Mouse (Mus musculus) stomach, postnatal 0 days (tissue): ENCODE data around the gene Ipp.

Source experiments
- CTCF ChIP-seq: IDR thresholded peaks from 2 replicates; pipeline ENCODE4 v1.5.1; 2016; ENCODE audit warnings: antibody characterized with exemption, low read depth, mild to moderate bottlenecking, moderate library complexity
- EP300 ChIP-seq: optimal IDR thresholded peaks from 2 replicates; pipeline ENCODE3; 2016; ENCODE audit warnings: antibody characterized with exemption

DNA sequence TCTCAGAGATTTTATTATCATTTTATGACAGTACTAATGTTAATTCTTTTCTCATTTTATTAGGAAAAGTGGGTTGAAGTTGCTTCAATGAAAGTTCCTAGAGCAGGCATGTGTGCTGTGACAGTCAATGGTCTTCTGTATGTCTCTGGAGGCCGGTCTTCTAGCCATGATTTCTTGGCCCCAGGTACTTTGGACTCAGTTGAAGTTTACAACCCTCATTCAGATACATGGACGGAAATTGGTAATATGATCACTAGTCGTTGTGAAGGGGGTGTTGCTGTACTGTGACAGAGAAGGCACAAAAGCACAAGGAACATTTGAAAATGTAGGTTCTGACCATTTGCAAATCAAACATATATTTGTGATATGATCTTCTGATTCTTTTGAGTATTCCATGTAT, 30.4 kb downstream of the Ipp start:
- TF ChIP-seq CTCF (no peak), EP300 (no peak)
